Mouse (Mus musculus): ENCODE measurements around the gene Sema3c. TPM values are rescaled to one million over a fixed set of nuclear protein-coding genes. Genes with fewer than 3 reads are reported as not detected.

Gene Sema3c
- polyA plus RNA-seq, 1 experiment from 2014 or later: 30.5 TPM

Other genes starting within 250 kb of the Sema3c start
- gene Speer4f2, start 201.1 kb upstream of the Sema3c start, polyA plus RNA-seq (2015; fragmentation: Nextera tagmentation; extraction: Ambion mirVana): not detected in 2 replicates
- not detected in 2 replicates for gene Speer4f1, start 98.2 kb upstream of the Sema3c start, polyA plus RNA-seq (2015; fragmentation: Nextera tagmentation; extraction: Ambion mirVana)